Mouse (Mus musculus): ENCODE results near the gene Scn2b.

- no peak for TF ChIP-seq CTCF (IDR thresholded peaks at IDR 0.05; ENCODE audit: borderline replicate concordance, insufficient read depth, low read length)
- no peak for TF ChIP-seq POLR2A (IDR thresholded peaks at IDR 0.05; ENCODE audit: low read depth, low read length)
These were observed 19.2 kb upstream of the Scn2b start for GRCm38 (mm10) chr9:45098426-45098825.
